Mouse (Mus musculus): Measurements from ENCODE around the gene Srgn.

Srgn gene

DNA sequence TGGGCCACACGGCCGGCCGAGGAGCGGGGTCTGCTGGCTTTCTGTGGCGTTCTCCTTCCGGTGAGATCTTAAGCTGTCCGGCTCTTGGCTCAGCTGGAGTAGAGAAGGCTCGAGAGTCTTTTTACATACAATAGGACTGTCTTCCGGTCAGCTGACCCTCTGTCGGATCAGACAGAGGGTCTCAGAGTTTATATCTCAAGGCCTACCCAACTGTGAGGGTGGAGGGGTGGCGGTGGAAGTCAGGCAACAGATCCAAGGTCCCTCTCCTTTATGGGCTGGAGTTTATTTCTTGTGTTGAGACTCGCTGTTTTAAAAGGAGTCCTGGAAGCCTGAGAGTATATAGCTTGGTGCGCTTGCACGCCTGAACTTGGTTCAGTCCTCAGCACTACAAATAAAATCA lies at the start of gene Srgn:
TSS of gene Srgn (minus strand) at position 101 of the 400 bp plus-strand sequence.
- DNase-seq (ENCODE audit: low spot score in 2 of 2): no peak

DNA sequence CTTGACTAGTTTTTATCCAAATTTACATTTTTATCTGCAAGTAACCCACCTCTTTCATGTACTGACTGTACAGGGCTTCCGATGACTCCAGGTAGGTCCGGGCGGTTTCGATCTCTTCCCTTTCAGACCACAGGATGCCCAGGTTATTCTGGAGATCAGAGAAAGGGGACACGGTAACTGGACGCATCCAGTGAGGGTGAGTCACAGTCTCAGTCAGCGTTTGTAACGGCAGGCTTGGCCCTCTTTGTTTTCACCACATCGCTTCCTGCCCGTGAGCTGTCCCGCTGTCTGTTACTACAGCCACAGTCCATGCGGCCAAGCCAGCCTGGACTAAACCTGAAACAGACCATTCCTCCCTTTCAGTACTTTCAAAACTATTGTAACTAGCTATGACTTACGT lies 47.8 kb upstream of the Srgn start:
- DNase-seq (ENCODE audit: low spot score in 2 of 2): no peak

DNA sequence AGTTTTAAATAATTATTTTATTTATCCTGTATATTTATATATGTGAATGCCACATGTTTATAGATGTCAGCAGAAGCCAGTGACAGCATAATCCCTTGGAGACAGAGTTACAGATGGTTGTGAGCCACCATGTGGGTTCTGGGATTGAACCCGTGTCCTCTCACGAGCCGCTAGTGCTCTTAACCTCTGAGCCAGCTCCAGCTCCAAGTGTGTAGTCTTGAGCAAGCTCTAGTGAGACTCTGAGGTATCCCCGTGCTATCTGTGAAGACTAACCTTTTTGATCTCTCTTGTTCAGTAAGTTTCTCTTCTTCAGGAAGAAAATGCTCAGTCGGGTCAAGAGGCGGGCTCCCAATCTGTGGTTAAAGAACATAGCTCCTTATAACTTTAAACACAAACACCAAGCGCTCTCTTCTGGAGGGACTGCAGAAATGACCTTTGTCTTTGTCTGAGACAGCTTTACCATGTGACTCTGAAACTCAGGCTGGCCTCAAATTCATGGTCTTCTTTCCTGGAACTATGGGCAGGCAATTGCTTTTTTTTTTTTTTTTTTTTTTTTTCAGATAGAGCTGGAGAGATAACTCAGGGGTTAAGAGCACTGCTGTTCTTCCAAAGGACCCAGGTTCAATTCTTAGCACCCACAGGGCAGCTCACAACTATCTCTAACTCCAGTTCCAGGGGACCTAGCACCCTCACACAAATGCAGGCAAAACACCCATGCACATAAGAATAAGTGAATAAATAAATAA lies 43.0 kb upstream of the Srgn start:
- DNase-seq (ENCODE audit: low spot score in 2 of 2): no peak

DNA sequence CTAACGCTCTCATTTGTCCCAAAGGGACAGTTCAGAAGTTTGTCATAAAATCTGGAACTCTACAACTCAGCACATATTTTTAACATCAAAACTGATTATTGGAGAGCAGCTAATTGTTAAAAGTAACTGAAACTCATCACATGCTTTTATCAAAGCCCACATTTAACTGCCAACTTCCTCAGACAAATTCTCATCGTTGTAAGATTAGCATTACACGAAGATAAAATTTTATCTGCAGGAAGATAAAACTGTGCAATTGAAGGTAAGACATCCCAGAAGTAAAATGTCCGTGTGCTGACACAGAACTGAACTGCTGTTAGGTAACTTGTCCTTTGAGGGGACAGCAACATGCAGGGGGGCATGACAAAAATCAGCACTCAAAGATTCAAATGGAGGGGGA lies 41.6 kb upstream of the Srgn start:
- no peak for DNase-seq (ENCODE audit: low spot score in 2 of 2)

DNA sequence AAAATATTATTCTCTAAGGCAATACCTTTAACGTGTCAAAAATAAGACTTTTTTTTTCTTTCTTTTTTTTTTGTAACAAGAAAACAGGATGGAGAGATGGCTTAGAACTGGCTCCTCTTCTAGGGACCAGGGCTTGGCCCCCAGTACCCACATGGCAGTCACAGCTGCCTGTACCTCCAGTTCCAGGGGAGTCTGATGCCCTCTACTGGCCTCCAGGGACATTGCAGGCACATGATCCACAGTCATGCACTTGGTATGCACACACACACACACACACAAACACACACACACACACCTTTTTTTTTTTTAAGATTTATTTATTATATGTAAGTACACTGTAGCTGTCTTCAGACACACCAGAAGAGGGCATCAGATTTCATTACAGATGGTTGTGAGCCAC lies 30.5 kb upstream of the Srgn start:
- no peak for DNase-seq (ENCODE audit: low spot score in 2 of 2)

DNA sequence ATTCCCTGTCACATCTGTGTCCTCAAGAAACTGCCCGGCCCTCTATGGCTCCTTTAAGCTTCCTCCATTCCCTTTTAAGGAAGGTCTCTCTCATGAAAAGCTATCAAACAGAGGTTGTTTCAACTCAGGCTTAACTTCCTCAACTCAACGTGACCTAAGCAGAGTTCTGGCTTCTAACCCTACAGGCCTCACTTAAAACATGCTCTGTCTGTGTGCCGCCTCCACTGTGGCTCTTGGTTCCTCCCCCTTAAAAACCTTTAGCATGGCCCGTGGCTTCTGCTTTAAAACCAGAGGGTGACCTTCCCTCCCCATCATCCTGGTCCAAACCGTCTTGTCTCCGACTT lies 29.3 kb upstream of the Srgn start:
- no peak for DNase-seq (ENCODE audit: low spot score in 2 of 2)

DNA sequence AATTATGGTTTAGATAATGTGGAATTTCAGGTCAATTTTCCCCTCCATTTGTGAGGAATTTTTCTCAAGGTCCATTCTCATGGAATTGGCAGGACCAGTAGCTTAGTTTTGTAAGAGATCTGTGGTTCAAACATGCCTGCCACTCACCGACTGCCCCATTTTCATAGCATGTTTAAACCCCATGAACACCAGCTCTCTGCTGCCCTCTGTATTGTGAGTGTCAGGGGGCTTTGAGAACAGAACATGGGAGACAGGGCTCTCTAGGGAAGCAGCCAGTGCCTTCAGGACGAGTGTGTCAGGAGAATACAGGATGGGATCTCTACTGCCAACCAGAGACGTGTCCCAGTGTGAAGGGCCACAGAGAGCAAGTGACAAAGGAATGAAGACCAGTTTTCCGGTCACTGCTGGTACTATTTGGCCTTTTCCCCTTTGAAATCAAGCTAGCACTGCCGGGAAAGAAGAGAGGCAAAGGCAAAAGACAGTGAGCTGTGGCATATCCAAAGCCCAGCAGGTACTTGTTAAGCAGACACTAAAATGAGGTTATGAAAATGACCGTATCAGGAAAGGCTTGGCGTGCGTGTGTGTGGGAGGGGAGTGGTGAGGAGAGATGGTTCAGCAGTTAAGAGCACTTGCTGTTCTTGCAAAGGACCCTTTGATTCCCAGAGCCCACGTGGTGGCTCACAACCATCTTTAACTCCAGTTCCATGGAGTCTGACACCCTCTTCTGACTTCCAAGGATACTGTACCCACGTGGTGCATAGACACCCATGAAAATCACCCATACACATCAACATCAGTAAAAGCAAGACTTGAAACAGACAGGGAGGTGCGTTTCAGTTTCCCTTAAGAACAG lies 28.7 kb upstream of the Srgn start:
- DNase-seq (ENCODE audit: low spot score in 2 of 2): no peak

DNA sequence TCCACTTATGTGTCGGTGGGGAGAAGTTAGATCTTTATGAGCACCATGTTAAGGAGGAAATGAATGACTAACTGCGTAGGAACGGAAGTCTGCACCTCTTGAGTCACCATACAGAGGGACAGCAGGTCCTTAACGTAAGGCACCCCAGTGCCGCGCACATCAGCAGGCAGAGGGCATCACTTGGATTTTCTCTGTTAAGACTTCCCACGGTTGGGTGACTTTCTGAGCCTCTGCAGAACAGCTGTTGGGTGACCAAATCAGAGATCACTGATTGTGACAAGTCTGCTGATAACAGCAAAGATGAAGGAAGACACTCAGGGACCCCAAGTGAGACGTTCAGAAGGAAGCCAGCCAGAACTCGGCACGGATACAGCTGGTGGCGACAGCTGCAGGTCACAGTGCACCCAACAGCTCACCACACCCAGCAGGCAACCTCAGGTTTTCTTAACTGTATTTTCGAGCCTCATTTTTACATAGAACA lies 26.4 kb upstream of the Srgn start:
- peak; percentile 32 to 46 for DNase-seq (ENCODE audit: low spot score in 2 of 2)

DNA sequence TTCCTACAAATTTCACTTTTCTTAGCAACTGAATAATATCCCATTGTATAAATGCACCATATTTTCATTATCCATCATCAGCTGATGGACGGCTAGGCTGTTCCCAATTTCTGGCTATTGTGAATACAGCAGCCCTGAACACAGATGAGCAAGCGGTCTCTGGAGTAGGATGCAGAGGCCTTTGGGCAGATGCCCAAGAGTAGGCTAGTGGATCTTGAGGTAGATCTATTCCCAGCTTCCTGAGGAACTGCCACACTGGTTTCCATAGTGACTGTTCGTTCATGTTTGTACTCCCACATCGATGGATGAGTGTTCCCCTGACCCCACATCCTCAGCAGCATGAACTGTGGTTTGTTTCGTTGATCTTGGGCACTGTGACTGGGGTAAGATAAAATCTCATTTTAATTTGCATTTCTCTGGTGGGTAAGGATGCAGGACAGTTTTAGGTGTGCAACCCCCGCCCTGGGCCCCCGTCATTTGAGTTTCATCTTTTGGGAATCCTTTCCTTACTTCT lies 23.6 kb upstream of the Srgn start:
- DNase-seq (ENCODE audit: low spot score in 2 of 2): no peak

DNA sequence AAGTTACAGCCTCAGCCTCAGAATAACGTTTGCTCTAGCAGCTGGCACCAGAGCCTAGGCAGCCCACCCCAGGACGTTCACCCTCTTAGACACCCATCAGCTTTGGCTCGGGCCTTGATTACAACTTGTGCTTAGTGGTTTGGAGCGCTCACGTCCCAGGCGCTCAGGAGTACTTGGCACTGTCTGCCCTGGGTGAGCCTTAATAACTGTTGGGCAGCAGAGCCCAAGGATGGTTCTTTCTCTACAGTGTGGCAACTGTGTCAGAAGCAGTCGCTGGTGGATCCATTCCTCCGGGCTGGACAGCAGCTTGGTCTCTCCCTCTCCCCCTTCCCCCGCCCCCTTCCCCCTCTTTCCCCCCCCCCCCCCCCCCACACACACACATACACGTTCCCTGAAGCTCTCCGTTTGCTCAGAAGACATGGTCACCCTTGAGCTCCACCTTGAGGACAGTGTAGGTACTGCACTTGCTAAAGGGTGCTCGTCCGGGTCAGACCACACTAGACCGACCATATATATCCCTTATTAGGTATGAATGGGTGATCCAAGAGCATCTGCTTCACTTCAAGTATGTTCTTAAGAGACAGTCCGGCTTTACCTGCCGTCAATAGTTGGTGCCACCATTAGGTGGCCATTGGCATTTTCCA lies 22.4 kb upstream of the Srgn start:
- peak; percentile 72 to 76 for DNase-seq (ENCODE audit: low spot score in 2 of 2)

DNA sequence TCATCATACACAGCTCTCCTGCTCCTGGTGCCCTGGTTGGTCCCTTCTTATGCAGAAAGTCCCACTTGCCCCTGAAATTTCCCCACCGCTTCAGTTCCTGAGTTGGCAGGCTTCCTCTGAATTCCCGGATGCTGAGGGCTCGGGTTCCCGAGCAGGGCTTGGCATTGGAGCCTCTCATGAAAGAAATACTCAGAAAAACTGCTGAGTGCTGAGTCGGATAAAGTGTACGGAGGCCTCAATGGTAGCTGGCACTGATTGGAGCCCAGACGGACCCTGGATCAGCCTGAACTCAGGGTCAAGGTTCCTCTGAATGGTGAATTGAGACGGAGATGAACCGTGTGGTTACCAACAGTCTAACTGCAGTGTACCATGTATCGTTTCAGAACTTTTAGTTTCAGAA lies 19.2 kb upstream of the Srgn start:
- no peak for DNase-seq (ENCODE audit: low spot score in 2 of 2)

DNA sequence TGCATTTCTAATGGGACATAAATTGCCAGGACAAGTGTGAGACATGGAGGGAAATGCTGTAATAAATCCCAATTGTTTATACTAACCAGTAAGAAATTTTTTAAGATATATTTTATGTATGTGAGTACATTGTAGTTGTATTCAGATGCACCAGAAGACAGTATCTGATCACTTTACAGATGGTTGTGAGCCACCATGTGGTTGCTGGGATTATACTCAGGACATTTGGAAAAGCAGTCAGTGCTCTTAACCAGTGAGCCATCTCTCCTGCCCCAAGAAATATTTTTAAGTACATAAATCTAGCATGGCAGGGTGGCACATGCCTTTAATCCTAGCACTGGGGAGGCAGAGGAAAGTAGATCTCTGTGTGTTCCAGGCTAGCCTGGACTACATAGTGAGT lies 18.5 kb upstream of the Srgn start:
- DNase-seq (ENCODE audit: low spot score in 2 of 2): no peak

DNA sequence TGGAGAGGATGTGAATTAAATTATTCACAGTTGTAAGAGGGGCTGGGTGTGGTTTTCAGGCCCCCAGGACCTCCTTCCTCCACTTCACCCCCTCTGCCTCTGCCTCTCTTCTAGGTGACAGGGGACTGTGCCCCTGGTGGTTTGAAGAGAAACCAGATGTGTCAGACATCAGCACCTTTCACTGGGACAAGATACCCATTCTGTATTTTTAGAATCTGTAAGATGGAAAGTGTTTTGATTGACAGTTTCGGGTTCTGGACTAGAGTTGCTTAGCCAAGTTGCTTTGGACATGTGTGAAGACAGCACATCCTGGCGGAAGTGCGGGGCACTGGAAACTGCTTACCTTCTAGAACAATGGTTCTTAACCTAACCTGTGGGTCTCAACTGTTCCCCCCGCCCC lies 17.1 kb upstream of the Srgn start:
- DNase-seq (ENCODE audit: low spot score in 2 of 2): peak in 1 of 2 experiments; percentile 35

DNA sequence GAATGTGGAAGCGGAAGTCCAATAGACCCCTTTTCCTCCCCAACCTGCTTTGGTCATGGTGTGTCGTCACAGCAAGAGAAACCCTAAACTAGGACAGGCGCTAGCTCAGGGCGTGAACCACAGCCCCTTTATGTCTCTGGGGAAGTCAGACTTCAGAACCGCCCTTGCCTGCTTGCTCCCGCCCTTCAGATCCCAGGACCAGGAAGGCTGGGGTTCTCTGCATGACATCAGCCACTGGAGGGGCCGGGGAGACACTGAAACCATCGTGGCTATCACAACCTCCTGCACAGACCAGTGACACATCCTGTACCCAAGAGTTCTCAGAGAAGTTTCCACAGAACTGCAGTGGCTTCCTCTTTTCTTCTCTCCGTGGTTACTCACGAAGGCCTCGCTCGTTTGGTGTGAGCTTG lies 16.2 kb upstream of the Srgn start:
- peak; percentile 88 to 89 for DNase-seq (ENCODE audit: low spot score in 2 of 2)

DNA sequence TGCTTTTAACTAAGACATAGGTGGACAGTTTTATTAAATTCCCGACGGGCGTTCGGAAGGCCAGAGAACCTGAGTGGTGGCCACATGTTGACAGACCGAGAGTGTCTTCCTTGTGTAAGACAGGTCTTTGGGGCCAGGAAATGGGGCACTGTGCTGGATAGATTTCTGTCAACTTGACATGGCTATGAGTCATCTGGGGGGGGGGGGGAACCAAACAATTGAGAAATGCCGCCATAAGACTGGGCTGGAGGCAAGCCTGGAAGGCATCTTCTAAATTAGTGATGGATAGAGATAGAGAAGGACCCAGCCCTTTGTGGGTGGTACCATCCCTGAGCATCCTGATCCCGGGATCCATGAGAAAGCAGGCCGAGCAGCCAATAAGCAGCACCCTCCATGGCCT lies 15.7 kb upstream of the Srgn start:
- DNase-seq (ENCODE audit: low spot score in 2 of 2): no peak

DNA sequence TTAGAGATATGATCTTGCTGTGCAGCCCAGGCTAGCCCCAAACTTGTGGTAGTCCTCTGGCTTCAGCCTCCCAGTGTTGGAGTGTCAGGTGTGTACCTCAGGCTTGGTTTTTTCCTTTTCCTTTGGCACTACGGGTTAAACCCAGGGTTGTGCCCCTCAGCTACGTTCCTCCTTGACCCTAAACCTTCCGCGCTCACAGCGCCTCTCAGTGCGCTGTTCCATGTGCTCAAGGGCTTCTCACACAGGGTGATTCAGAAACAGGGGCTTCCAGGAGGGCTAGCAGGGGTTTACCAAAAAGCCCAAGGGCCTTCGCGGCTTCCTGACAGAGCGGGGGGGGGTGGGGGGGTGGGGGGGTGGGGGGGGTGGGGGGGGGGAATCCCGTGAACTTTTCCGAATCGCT lies 15.3 kb upstream of the Srgn start:
- no peak for DNase-seq (ENCODE audit: low spot score in 2 of 2)

DNA sequence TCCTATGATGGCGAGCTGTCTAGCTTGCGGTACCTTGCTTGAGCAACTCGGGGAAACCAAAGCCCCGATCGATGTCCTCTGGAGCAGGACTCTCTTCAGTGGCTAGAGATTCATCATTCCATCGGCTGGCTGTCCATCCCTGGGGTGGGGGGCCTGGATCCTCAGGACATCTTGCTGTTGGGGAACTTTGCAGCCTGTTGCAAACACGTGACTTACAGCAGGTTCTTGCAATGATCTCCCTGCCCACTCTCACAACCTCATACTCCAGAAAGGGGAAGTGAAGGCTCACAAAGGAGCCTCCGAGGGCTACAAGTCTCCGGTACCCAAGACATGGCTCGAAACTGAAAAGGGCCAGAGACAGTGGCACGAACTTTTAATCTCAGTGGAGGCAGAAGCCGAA lies 14.2 kb upstream of the Srgn start:
- DNase-seq (ENCODE audit: low spot score in 2 of 2): peak; percentile 82 to 83

DNA sequence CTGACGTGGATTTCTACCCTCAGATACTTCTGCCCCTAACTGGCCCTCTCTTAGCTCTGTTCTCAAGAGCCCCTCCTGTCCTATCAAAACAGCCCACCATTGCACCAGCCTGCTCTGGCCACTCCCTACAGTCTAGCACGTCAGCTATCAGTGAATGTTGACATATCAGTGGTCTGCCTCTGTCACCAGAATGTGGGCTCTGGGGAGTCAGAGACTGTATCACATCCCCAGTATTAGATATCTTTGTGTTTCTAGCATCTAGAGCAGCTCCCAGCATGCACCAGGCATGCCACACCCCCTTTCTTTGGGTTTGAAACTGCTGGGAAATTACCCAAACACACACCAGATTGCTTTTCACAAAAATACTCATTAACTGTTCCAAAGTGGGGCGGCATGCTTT lies 13.5 kb upstream of the Srgn start:
- no peak for DNase-seq (ENCODE audit: low spot score in 2 of 2)

DNA sequence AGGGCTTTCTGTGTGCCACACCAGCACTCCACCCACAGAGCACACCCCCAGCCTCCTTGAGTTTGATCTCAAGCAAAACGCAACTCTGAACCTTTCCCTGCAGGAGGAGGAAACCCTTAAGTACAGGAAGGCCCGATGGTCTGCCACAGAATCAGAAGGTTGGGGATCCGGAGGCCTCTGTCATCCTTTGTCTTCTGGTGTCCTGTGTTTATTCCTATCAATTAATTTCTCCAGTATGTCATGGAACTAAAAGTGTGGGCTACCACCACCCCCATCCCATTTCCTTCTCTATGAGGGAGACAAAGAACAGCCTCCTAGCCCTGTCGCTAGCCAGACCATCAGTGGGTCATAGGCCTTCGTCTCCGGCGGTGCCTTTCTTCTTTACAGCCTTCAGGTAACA lies 7.3 kb upstream of the Srgn start:
- no peak for DNase-seq (ENCODE audit: low spot score in 2 of 2)

DNA sequence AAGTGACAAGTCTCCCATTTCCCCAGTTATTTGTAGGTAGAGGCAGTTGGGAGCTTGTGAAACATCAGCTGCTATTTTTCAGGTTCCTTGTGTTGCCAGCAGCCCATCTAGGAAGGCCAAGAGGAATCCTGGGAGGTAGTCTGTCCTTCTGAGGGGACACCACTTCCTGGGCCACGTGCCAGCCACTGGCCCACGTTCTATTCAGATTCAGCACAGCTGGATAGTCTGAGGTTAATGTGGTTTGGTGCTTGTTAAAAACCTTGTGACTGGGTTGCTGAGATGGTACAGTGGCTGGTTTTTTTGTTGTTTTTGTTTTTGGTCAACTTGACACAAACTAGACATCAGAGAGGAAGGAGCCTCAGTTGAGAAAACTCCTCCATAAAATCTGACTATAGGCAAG lies 5.6 kb upstream of the Srgn start:
- no peak for DNase-seq (ENCODE audit: low spot score in 2 of 2)

DNA sequence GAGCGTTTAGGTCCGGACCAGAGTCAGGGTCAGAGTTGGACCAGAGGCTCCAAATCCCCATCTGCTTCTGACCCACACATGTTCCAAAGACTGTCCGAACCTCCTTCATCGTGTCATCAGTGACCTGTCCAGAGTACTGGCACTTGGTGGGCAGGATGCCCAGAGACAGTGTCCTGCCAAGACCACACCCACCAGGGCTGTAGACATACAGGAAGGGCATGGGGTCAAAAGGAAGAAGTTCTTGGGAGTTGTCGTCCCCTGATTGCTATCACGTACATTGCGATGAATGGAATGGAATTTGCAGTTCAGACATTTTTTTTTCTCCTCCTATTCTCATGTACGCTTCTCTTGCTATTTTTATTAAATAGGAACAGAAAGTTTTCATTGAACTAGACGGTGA lies 2.9 kb upstream of the Srgn start:
- DNase-seq (ENCODE audit: low spot score in 2 of 2): no peak

DNA sequence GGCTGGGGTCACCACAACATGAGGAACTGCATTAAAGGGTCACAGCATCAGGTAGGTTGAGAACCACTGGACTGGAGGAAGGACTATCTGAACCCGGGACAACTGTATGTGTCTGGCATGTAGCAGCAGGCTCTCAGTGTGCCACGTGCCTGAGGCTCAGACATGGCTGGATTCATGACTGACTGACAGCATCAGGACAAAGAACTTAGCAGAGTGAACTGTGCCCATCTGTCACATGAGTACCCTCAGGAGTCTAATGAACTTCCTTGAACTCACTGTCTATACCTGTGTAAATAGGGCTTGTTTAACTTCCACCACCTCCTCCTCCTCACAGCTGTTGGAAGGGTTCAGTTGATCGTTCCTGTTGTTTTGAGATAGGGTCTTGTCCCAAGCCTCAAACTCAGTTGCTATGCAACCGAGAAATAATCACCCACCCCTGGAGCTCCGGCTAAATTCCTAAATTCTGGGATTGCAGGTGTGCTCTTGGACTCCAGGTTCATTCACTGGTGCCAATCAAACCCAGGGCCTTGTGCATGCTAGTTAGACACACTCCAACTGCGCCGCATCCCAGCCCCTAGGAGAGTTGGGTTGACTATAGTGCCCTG lies 4.8 kb downstream of the Srgn start:
- no peak for DNase-seq (ENCODE audit: low spot score in 2 of 2)

Measured in spleen, postnatal 36 days (tissue).